Mouse (Mus musculus) mouse trophoblast stem cell (cell line): ENCODE measurements at regions not wholly inside any gene's neighbourhood (a gene's known extent, or its start where the extent isn't known, plus 50 kb on each side); places are given as distances from the start of the nearest gene placed in this dataset.

Source experiments
- in situ Hi-C, 2 experiments: fragments of 300-500 bp; cut with MseI, MboI; formaldehyde crosslinking; loops; 2 replicates in 1 of 2; 3 replicates in 1 of 2; pipeline ENCODE4 v1.15.1; 2025

GRCm38 (mm10) chr15:42301956-42302355 lies 2167.8 kb downstream of the 9330182O14Rik start:
- in situ Hi-C loops, result no loop called here

GRCm38 (mm10) chr15:42304097-42304496 lies 2169.9 kb downstream of the 9330182O14Rik start:
- in situ Hi-C loops, result no loop called here

- in situ Hi-C loops, result no loop called here
These were observed 2175.4 kb downstream of the 9330182O14Rik start for GRCm38 (mm10) chr15:42309586-42309985.

GRCm38 (mm10) chr15:42311166-42311565 lies 2177.0 kb downstream of the 9330182O14Rik start:
- in situ Hi-C loops, result no loop called here

GRCm38 (mm10) chr15:42320349-42320748 lies 2186.2 kb downstream of the 9330182O14Rik start:
- in situ Hi-C loops, result no loop called here

- in situ Hi-C loops, result no loop called here
These were observed 2188.8 kb downstream of the 9330182O14Rik start for GRCm38 (mm10) chr15:42322940-42323339.

- in situ Hi-C loops, result no loop called here
These were observed 2191.1 kb downstream of the 9330182O14Rik start for GRCm38 (mm10) chr15:42325221-42325620.

- in situ Hi-C loops, result no loop called here
These were observed 2194.4 kb downstream of the 9330182O14Rik start for GRCm38 (mm10) chr15:42328535-42328934.

GRCm38 (mm10) chr15:42329742-42330141 lies 2195.6 kb downstream of the 9330182O14Rik start:
- in situ Hi-C loops, result no loop called here

GRCm38 (mm10) chr15:42333642-42334041 lies 2199.5 kb downstream of the 9330182O14Rik start:
- in situ Hi-C loops, result no loop called here

- in situ Hi-C loops, result no loop called here
These were observed 2212.0 kb downstream of the 9330182O14Rik start for GRCm38 (mm10) chr15:42346131-42346530.

- in situ Hi-C loops, result no loop called here
These were observed 2227.7 kb downstream of the 9330182O14Rik start for GRCm38 (mm10) chr15:42361871-42362270.

GRCm38 (mm10) chr15:42364979-42365378 lies 2230.8 kb downstream of the 9330182O14Rik start:
- in situ Hi-C loops, result no loop called here

- in situ Hi-C loops, result no loop called here
These were observed 2232.6 kb downstream of the 9330182O14Rik start for GRCm38 (mm10) chr15:42366796-42367195.

- in situ Hi-C loops, result no loop called here
These were observed 2235.4 kb downstream of the 9330182O14Rik start for GRCm38 (mm10) chr15:42369603-42370002.

GRCm38 (mm10) chr15:42370044-42370443 lies 2235.9 kb downstream of the 9330182O14Rik start:
- in situ Hi-C loops, result no loop called here

GRCm38 (mm10) chr15:42372704-42373286 lies 2238.6 kb downstream of the 9330182O14Rik start:
- in situ Hi-C loops, result no loop called here
